In genomic region chr8:66586850-66587249, GRCm38 (mm10) we compare ENCODE assay signal across 26 mouse cellular contexts.
DNase-seq lines count a peak whose midpoint lies in the region; ATAC-seq and TF ChIP-seq lines count a peak whose summit lies in the region.
"Had no signal": no experiment of that assay in that cellular context is flagged by ENCODE, and none has a peak within 500 bp of the region (broad histone marks: within the 10 kb centered on the region; RNA-seq: fewer than 3 reads in every experiment).

No protein-coding gene starts in this region.

- H3K27me3 ChIP-seq in kidney, postnatal 0 days (ENCODE audit: insufficient read depth, low read length), result no peaks in the 10 kb centered on the region
- H3K27me3 ChIP-seq in MEL (ENCODE audit: control insufficient read depth in 1 of 2, insufficient read depth in 2 of 2, low read length in 2 of 2), result no peaks in the 10 kb centered on the region
- H3K27me3 ChIP-seq in hindbrain, embryonic 10.5 days (ENCODE audit: insufficient read depth, poor library complexity, severe bottlenecking), result no peaks in the 10 kb centered on the region
- no peaks in the 10 kb centered on the region for H3K27me3 ChIP-seq in thymus, adult 2 months (ENCODE audit: control insufficient read depth, insufficient read depth, low read length)
- H3K27me3 ChIP-seq: heart, embryonic 15.5 days; neural tube, embryonic 15.5 days had no signal

- H3K4me1 ChIP-seq in kidney, postnatal 0 days (replicated peaks; ENCODE audit: insufficient read depth, low read length), result no peaks in the 10 kb centered on the region
- H3K4me1 ChIP-seq in MEL (ENCODE audit: control insufficient read depth in 1 of 2, insufficient read depth in 2 of 2, low read length in 2 of 2), result peaks cover 0 to 2% of the 10 kb centered on the region in 2 experiments; a peak in 1 of 4 replicates
- no peaks in the 10 kb centered on the region for H3K4me1 ChIP-seq in hindbrain, embryonic 10.5 days (replicated peaks)
- no peaks in the 10 kb centered on the region for H3K4me1 ChIP-seq in thymus, adult 2 months (replicated peaks; ENCODE audit: control insufficient read depth, insufficient read depth, low read length)
- H3K4me1 ChIP-seq: forebrain, embryonic 10.5 days; heart, embryonic 15.5 days; limb, embryonic 10.5 days; neural tube, embryonic 15.5 days had no signal

- ATAC-seq in kidney, postnatal 0 days (replicated peaks; ENCODE audit: low FRiP score, low read depth), result no peak
- ATAC-seq: forebrain, embryonic 16.5 days; hindbrain, postnatal 0 days; intestine, embryonic 16.5 days; liver, postnatal 0 days; lung, postnatal 0 days had no signal

- no peak for TF ChIP-seq RAD21 in MEL (IDR thresholded peaks at IDR 0.05; ENCODE audit: low read depth, low read length)

- H3K27ac ChIP-seq in kidney, postnatal 0 days, result no peak overlapping the region
- H3K27ac ChIP-seq in MEL (ENCODE audit: control insufficient read depth, low read depth, low read length), result no peak overlapping the region
- H3K27ac ChIP-seq in hindbrain, embryonic 10.5 days, result no peak overlapping the region
- H3K27ac ChIP-seq in thymus, adult 2 months (ENCODE audit: control insufficient read depth, insufficient read depth, low read length), result no peak overlapping the region
- H3K27ac ChIP-seq: forebrain, embryonic 10.5 days; heart, embryonic 15.5 days; hindbrain, postnatal 0 days; limb, embryonic 10.5 days; macrophage; neural tube, embryonic 15.5 days; stomach, postnatal 0 days had no signal

- H3K36me3 ChIP-seq in kidney, postnatal 0 days (ENCODE audit: insufficient read depth, low read length), result no peaks in the 10 kb centered on the region
- H3K36me3 ChIP-seq in MEL (ENCODE audit: control insufficient read depth in 1 of 2, insufficient read depth in 2 of 2, low read length in 2 of 2), result peaks cover 0 to 3% of the 10 kb centered on the region in 2 experiments; a peak in 2 of 4 replicates
- no peaks in the 10 kb centered on the region for H3K36me3 ChIP-seq in hindbrain, embryonic 10.5 days
- H3K36me3 ChIP-seq in thymus, adult 2 months (ENCODE audit: control insufficient read depth, insufficient read depth, low read length), result no peaks in the 10 kb centered on the region
- H3K36me3 ChIP-seq: forebrain, embryonic 10.5 days; heart, embryonic 15.5 days; limb, embryonic 10.5 days; neural tube, embryonic 15.5 days had no signal

- TF ChIP-seq CTCF in kidney, postnatal 0 days (IDR thresholded peaks at IDR 0.05; ENCODE audit: low read depth), result no peak
- TF ChIP-seq CTCF in MEL (IDR thresholded peaks at IDR 0.05 in 2 of 3, conservative IDR thresholded peaks at IDR 0.05 in 1 of 3; ENCODE audit: control insufficient read depth in 1 of 3, insufficient read depth in 1 of 3, low read depth in 2 of 3, low read length in 3 of 3, poor library complexity in 1 of 3, severe bottlenecking in 1 of 3), result no peak
- TF ChIP-seq CTCF in thymus, adult 2 months (IDR thresholded peaks at IDR 0.05; ENCODE audit: borderline replicate concordance, control insufficient read depth, extremely low read depth, insufficient read depth, low read length, poor library complexity), result no peak

- no peak for TF ChIP-seq POLR2A in MEL (IDR thresholded peaks at IDR 0.05; ENCODE audit: control insufficient read depth in 1 of 2, insufficient read depth in 1 of 2, low read depth in 1 of 2, low read length in 2 of 2, poor library complexity in 1 of 2)
- no peak for TF ChIP-seq POLR2A in thymus, adult 2 months (IDR thresholded peaks at IDR 0.05; ENCODE audit: control insufficient read depth, extremely low read depth, insufficient read depth, low read length, poor library complexity)

- no peaks in the 10 kb centered on the region for H3K9me3 ChIP-seq in kidney, postnatal 0 days (replicated peaks; ENCODE audit: low read length)
- H3K9me3 ChIP-seq in MEL (replicated peaks; ENCODE audit: insufficient read depth, low read length), result no peaks in the 10 kb centered on the region
- no peaks in the 10 kb centered on the region for H3K9me3 ChIP-seq in hindbrain, embryonic 10.5 days
- H3K9me3 ChIP-seq: forebrain, embryonic 10.5 days; heart, embryonic 15.5 days; limb, embryonic 10.5 days; neural tube, embryonic 15.5 days had no signal

- peak overlapping the region; percentile 39 for H3K4me2 ChIP-seq in kidney, postnatal 0 days (ENCODE audit: low read length)
- H3K4me2 ChIP-seq: heart, embryonic 15.5 days; midbrain, embryonic 11.5 days; neural tube, embryonic 15.5 days had no signal

- no peak overlapping the region for H3K4me3 ChIP-seq in kidney, postnatal 0 days (replicated peaks; ENCODE audit: low read depth, low read length)
- H3K4me3 ChIP-seq in MEL (ENCODE audit: control insufficient read depth in 1 of 2, insufficient read depth in 1 of 2, low read depth in 2 of 2, low read length in 2 of 2), result peak overlapping the region; percentile 69 to 71
- H3K4me3 ChIP-seq in hindbrain, embryonic 10.5 days, result no peak overlapping the region
- H3K4me3 ChIP-seq in thymus, adult 2 months (ENCODE audit: control insufficient read depth, insufficient read depth, low read length), result no peak overlapping the region
- H3K4me3 ChIP-seq: forebrain, embryonic 10.5 days; heart, embryonic 15.5 days; limb, embryonic 10.5 days; neural tube, embryonic 15.5 days had no signal

- H3K9ac ChIP-seq in kidney, postnatal 0 days (ENCODE audit: low read depth, low read length), result no peak overlapping the region
- H3K9ac ChIP-seq in MEL (ENCODE audit: control insufficient read depth, low read depth, low read length, poor library complexity, severe bottlenecking), result peak overlapping the region; percentile 47
- H3K9ac ChIP-seq: heart, embryonic 15.5 days; liver, postnatal 0 days; neural tube, embryonic 15.5 days had no signal

- TF ChIP-seq EP300 in MEL (IDR thresholded peaks at IDR 0.05; ENCODE audit: low read depth in 1 of 2, low read length in 2 of 2), result no peak

- no peaks in the 10 kb centered on the region for H3K79me2 ChIP-seq in MEL (ENCODE audit: control insufficient read depth, insufficient read depth, low read length, poor library complexity)

- DNase-seq in adrenal gland, adult 2 months, result peak; percentile 6
- no peak for DNase-seq in adrenal gland, adult 18-20 months (ENCODE audit: low spot score in 2 of 2)
- peak; percentile 31 for DNase-seq in kidney, postnatal 0 days (ENCODE audit: low spot score)
- no peak for DNase-seq in kidney, postnatal 25 days
- DNase-seq in MEL (ENCODE audit: low read depth, low spot score), result peak; percentile 17
- DNase-seq in skeletal muscle tissue, adult 2 months (ENCODE audit: low read depth, low spot score), result peak; percentile 22
- no peak for DNase-seq in hindbrain, embryonic 10.5 days (ENCODE audit: low spot score)
- no peak for DNase-seq in thymus, adult 2 months
- DNase-seq: cerebellum, adult 11 months; cerebellum, adult 9-11 months; gastrocnemius, postnatal 36 days; kidney, postnatal 10 days; liver; liver, postnatal 0 days; right cerebral cortex, adult 18-20 months had no signal

- WGBS in kidney, postnatal 0 days, result 39% methylated on average over 8 of the region's 8 CpGs
- 81% methylated on average over 8 of the region's 8 CpGs for WGBS in hindbrain, embryonic 10.5 days
- 81% methylated on average over 8 of the region's 8 CpGs for WGBS in thymus, adult 2 months

TF ChIP-seq in MEL, 35 proteins besides CTCF, POLR2A, EP300 and RAD21:
- TF ChIP-seq POLR2AphosphoS2 (IDR thresholded peaks at IDR 0.05; ENCODE audit: low read length), result no peak
- no peak for TF ChIP-seq KAT2A (conservative IDR thresholded peaks at IDR 0.05; ENCODE audit: low read depth, low read length)
- no peak for TF ChIP-seq JUND (IDR thresholded peaks at IDR 0.05; ENCODE audit: low read depth, low read length)

Comparison
In these comparisons a context has a peak if more than half of its experiments do, and no peak if none do; other contexts are left out.
1. DNase-seq: peak in adrenal gland, adult 2 months (single experiment), kidney, postnatal 0 days (single experiment), MEL (single experiment) and skeletal muscle tissue, adult 2 months (single experiment); none in adrenal gland, adult 18-20 months (0 of 2), kidney, postnatal 25 days (0 of 2), hindbrain, embryonic 10.5 days (single experiment) and thymus, adult 2 months (single experiment).
2. H3K4me3 ChIP-seq: peak in MEL (2 of 2); none in kidney, postnatal 0 days (single experiment), hindbrain, embryonic 10.5 days (single experiment) and thymus, adult 2 months (single experiment).